Mouse (Mus musculus): ENCODE results near the gene Arid1b.

The Arid1b gene

DNA sequence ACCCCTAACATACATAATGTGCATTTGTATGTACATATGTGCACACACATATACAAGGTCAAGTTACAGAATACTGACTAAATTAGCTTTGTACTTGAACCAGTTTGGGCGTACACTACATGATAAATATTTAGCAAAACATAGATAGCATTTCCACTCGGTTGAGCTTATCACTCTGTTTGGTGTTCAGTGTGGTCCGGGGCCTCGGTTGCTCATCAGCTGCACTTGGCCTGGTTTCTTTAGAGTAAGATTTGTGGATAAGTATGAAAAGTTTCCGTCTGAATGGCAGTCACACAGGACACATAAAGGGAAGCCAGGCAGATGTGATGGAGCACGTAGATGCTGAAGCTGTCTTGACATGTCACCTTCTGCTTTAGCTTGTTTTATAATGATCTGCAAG, 202.4 kb downstream of the Arid1b start:
- no peak for DNase-seq

DNA sequence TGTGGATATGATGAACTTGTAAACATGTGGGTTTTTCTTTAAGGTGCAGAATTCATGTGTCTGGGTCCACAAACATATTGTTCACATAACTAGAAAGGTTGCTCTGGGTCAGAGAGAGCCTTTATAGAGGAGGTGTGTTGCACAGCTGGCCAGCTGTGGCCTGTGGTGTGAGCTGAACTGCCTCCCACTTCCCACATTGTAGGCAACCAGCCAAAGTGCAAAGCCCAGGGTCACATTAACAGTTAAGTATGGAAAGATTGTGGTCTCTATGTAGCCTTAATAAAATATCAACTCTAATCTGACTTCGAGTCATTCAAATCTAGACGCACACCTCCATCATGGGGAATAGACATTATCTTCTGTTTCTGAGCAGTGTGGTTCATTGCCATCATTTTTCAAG, 203.0 kb downstream of the Arid1b start:
- no peak for DNase-seq

DNA sequence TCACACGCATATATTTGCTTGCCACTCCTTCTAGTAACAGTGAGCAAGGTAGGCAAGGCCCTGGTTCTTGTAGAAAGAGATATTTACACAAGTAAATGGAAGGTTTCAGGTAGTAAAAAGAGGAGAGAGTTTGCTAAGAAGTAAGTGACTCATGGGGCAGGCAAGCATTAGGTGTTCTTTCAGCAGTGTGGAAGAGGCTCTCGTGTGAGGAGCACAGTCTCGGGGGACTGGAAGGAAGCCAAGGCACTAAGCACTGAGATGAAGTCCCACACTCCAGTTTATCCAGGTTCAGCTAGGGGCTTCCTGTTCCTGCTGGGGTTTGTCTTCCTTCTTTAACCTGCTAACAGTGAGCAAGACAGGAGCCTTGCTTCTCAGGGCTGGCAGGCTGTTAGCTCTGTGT, 203.6 kb downstream of the Arid1b start:
- no peak for DNase-seq

DNA sequence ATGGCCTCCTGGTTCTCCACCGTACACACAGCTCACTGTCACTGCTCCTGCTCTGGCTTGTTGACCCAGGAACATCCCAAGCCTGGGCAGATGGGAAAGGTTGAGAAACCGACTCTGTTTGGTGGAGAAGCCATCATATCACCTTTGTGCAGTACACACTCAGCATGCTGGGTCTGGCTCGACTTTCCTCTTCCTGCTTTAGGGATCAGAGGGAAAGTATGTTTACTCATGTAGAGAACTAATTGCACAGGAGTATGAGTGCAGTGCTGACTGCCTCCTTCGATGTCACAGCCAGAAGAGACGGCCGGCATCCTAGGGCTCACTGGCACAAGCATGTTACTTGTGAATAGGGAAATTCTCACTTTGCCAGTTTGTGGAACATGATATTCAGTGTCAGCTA, 204.1 kb downstream of the Arid1b start:
- DNase-seq, result no peak

DNA sequence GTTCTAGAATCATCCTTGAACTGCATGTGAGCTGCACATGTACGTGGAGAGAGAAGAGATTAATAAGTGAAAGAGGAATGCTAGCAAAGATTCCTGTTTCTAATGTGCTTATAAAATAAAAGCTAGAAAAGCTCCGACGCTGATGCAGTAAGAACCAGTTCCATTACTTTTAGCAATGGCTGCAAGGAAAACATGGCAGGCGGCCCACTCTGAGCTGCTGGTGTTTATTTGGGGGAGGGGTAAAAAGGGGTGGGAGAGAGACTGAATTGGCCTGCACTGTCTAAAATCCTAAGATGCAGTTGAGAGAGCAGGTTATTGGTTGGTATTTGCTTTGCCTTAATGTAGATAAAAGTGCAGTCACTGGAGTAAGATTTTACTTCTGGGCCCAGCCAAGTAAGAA, 204.7 kb downstream of the Arid1b start:
- no peak for DNase-seq

DNA sequence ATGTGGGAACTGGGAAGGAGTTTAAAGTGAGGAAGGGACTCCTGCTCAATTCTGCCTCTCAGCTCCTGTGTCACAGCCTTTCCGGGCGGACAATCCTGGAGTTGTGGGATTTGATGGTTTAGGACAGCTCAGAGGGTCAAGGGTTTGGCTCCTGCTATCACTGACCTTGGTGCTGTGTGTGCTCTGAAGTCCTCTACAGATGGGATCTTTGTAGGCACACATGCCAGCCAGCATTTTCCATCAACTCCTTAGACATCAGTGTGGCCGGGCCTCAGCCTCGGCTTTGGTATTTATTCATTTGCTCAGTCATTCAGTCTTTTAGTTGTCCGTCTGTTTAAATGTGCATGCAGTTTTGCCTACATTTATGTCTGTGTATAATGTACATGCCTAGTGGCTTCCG, 206.5 kb downstream of the Arid1b start:
- no peak for DNase-seq

DNA sequence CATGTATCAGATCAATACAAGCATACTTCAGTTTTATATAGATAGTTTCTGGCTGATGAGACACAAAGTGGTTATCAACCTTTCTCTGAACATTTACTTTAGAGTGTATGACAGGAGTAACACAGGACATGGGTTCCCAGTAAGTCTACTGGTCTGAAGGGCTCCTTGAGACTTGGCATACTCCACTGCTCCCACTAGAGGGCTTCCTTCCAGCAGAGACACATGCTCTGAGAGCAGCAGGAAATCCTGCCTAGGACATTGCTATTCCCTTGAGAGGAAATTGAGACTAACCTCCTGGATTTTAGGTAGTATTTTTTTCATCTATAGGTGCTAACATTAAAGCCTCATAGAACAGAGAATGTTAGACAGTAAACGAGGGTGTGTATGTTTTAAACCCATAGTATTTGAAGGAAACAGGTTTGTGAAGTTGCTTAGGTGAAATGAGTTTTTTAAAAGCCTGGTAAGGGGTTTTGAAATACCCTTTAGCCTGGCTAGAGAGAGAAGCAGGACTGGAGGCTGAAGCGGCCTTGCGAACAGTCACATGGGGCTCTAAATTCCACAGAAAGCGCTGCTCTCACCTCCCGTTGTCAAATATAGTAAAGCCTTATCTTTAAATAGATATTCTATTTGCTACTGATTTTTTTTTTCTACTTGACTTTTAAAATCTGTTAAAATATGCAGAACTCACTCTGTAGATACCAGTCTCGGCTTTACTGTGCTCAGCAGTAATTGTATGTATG, 207.9 kb downstream of the Arid1b start:
- peak in 1 of 2 experiments; percentile 38 for DNase-seq

DNA sequence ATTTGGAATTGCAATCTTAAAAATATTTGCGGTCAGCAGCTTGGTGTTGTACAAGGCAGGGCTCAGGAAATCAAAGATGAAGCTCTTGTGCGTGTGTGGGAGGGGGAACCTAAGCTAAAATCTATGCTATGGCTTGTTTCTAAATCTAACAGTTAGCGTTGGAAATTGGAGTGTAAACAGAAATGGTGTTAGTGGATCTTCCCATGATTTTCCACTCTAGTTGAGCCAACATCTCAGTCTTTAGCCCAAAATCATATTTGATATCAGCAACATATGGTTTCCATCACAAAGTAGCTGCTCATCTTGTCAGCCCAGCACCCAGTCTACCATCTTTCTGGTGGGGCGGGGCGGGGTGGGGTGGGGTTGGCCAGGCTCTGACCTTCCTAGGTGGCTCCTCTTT, 208.6 kb downstream of the Arid1b start:
- DNase-seq, result no peak

DNA sequence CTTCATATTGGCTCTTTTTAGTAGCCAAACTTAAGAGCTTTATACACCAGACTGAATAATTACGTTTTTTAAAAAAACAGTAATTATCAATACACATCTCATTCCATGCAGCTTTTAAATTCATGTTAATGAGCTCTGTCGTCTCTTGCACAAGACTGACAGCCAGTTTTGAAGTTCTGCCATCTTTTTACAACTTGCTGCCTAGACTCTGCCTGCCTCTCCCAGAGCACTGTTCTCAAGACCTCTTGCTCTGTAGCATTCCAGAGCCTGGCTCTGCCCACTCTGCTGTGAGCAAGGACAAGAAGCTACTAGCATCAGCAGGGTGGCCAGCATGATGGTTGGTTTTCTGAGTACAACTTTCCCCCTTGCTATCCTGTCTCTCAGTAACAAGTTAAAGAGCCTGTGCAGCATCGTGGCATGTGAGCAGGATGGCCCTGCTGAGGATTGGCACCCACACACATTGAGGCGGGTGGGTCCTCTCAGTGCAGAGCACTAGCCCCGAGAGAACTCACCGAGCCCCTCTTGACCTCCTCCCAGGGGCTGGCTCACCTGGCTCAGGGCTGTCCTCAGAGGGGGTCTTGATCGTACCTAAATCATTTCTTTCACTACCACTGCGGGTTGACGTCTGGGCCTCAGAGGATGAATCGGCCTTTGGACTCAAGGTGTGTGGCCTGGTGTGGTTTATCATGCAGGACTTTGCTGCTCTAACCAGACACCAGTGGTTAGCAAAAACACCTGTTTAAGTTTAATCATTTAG, 209.4 kb downstream of the Arid1b start:
- no peak for DNase-seq

DNA sequence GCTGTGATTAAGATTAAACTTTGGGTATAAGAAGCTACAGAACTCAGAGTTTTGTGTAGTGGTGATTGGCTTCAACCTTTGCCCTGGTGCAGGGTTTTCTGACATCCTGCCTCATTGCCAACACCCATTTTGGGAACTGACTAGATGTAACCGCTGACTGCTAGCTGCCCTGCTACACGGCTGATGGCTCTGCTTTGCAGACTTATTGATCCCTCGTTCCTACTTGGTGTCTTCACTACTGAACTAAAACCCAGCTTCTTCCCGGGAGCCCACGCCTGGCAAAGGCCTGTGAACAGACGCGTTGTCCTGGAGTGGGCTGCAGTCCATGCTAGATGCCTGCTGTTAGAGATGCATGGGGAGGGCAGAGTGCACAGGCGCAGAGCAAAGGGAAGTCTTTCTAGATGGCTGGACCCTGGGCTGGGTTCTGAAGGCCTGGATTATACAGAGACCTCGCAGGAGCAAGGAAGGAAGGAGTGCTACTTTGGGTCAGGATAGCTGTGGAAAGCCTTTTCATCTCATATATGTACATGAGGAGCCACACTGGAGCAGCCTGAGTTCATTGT, 210.1 kb downstream of the Arid1b start:
- DNase-seq, result no peak

DNA sequence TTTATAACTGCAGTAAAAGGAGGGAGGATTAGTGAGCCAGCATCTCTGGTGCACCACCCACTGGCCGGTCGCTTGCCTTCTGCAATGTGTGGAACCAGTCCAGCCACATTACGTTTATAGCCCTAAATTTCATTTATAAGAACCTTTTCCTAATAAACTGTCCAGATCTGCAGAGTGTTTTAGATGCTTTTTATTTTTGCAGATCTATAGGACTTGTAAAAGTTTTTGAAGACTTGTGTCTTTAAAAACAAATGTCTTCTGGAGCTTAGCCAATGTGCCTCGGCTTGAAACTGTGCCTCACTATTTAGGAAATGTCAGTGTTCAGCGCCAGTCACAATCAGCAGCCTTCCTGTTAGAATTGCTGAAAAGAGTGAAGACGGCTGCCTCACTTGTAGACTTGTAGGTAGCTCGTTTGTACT, 211.0 kb downstream of the Arid1b start:
- no peak for DNase-seq

DNA sequence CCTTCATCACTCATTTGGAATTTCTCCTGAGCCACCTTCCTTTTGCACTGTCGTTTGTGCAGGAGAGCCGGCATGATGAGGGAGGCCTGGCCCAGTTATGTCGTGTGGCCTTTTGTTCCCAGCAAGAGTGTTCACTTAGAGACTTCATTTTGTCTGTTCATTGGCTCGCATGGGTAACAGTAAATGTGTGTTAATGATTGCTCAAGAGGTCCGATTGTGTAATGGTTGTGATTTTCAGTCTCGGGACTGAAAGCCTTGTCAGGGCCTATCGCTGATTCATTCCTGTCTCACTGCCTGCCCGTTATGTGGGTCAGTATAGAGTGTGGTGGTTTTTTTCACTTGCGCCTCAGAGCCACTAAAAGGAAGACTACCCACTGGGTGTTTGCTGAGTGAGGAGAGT, 212.6 kb downstream of the Arid1b start:
- DNase-seq, result no peak

DNA sequence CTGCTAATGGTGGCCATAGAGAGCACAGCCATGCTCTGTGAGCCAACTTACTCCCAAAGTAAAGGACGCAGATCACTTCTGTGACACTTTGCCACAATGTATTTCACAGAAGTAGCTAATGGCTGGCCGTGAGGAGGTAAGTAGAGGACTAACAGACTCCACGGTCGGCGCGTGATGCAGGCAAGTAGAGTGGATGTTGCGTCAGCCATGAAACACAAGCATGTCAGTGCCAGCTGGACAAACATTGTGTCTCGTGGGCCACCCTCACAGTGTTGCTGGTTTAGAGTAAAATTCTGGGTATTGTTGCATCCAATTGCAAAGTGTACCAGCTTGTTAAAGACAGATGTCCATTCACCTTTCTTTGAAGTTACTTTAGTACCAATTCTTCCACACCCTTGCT, 213.7 kb downstream of the Arid1b start:
- DNase-seq, result no peak

DNA sequence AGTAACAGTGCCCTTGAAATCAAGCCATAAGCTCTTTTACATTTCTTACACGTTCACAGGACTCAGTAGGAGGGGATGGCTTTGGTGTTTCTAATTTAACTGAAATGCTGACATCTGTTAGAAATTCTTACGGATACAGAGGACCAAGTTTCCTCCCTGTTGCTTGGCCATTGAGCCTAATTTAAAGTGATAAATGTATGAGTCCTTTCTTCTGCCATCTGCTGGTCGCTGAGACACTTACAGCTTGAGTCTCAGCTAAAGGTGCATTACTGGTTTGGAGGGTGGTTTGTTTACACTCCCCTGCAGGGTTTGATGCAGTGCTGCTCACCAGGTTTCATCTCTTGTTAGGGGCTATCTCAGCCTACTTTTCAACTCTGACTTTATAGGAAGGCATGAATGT, 214.2 kb downstream of the Arid1b start:
- no peak for DNase-seq

DNA sequence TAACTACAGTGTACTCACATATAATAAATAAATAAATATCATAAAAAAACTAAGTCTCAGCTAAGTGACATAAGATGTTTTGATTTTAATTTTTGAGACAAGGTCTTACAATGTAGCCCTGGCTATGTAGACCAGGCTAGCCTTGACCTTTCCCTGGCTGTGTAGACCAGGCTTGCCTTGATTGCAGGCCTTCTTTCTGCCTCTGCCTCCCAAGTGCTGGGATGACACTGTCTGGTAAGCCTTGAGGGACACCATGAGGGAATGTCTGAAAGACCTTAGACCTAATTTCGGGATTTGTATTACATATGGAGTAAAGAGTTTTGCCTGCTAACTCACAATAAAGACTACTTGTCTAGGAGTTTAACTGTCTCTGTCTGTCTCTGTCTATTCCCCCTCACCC, 214.9 kb downstream of the Arid1b start:
- no peak for DNase-seq

DNA sequence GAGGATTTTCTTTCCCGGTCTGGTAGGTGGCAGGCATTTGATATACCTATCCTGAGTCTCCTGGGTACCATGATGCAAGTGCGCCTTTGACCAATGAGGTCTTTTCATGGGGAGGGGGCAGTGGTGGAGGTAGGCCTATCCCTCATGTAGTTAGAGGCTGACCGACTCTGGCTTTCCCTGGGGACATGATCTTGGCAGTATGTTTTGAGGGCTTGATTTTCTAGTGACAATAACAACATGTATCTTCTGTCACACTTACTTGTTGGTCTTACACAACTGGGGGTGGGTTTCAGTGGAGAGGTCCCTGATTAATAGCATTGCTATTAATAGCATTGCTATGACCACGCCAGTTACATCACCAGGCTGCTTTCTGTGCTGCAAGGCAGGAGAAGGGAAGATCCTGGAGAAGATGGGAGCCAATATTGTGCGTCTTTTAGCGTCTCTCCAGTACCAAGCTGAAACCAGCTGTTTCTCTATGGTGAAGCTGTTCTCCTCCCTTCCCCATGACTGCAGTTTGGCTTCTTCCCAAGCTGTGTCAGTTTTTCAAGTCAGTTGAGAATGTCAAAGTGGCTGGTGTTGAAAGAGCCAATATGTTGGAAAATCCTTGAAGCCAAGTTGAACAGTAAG, 216.1 kb downstream of the Arid1b start:
- DNase-seq, result no peak

DNA sequence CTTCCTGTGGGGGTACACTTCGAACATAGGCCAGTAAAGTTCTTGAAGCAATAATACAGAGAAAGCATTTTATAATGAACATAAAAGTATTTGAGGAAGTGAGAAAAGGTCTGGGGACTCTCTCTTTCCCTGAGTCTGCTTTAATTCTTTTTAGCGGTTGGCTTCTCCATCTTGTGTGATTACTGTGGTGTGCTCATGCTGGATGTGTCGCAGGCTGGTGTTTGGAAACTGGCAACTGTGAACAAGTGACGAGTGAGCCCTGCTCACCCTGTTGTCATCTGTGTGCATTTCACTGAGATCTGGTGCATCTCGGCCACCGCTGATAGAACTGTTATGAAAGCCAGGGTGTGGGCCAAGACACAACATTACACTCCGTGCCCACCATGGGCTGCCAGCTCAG, 216.8 kb downstream of the Arid1b start:
- no peak for DNase-seq

DNA sequence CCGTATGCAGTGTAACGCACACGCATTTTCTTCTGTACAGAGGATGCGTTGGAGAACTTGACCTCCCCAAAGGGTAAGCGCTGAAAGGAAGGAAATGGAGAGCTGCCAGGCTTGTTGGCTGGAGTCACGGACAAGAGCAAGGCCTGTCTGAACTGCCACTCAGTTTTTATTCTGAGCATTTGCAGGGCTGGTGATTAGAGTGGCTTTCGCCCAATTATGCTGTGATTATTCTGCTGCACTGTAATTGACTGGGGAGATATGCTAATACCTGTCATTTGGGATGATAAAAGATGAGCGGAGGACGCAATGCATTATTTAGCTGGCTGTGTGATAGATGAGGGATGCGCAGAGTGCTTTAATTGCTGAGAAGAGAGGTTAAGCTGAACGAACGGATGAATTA, 218.0 kb downstream of the Arid1b start:
- no peak for DNase-seq

DNA sequence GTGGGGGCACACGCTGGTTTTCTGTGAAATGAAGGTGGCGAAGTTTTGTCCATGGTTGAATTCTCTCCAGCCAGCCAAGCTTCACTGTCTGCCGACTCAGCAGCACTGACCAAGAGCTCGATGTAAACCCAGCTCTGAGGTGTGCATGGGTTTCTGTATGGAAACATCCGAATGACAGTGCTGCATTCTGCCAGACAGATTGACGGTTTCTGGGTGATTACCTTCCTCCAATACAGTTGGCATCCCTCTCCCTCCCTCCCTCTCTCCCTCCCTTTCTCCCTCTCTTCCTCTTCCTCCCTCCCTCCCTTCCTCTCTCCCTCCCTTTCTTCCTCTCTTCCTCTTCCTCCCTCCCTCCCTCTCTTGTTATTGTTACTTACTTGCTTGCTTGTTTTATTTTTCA, 219.3 kb downstream of the Arid1b start:
- no peak for DNase-seq

DNA sequence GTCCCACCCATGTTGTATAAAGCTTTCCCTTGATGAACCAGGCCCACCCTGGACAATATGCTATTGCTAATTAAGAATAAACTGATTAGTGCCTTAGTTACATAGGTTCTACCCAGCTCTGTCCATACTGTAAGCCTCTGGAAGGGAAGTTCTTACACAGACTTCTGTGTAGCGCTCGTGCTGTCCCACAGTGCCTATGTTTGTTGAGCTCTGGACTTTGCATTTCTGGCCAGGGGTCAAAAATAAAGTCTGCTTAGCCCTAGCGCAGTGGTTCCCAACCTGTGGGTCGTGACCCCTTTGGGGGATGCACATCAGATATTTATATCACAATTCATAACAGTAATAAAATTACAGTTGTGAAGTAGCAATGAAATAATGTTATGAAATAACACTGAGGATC, 221.2 kb downstream of the Arid1b start:
- DNase-seq, result no peak

DNA sequence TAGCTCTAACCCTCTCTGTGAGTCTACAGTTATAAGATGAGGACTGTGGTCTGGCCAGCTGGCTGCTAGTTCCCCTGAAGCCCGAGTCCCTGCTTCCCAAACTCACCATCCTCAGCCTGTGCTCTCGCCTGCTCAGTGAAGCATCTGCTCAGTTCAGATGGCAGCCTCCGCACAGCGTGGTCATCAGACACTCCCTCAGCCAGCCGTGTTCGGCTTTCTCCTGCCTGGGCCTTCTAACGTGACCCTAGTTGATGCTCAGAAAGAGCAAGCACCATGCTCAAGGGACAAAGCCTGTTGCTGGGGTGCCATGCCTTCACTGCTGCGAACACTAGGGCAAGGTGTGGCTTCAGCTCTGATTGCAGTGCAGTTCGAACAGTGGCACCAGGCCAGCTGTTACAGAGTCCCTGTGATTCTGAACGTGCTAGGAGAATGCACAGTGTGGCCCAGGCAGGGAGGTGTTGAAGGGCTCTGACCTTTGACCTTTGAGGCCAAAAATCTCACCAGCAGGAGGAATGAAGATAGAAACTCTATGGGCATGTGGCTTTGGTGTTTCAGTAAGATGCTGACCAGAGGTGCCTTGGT, 222.9 kb downstream of the Arid1b start:
- DNase-seq, result no peak

DNA sequence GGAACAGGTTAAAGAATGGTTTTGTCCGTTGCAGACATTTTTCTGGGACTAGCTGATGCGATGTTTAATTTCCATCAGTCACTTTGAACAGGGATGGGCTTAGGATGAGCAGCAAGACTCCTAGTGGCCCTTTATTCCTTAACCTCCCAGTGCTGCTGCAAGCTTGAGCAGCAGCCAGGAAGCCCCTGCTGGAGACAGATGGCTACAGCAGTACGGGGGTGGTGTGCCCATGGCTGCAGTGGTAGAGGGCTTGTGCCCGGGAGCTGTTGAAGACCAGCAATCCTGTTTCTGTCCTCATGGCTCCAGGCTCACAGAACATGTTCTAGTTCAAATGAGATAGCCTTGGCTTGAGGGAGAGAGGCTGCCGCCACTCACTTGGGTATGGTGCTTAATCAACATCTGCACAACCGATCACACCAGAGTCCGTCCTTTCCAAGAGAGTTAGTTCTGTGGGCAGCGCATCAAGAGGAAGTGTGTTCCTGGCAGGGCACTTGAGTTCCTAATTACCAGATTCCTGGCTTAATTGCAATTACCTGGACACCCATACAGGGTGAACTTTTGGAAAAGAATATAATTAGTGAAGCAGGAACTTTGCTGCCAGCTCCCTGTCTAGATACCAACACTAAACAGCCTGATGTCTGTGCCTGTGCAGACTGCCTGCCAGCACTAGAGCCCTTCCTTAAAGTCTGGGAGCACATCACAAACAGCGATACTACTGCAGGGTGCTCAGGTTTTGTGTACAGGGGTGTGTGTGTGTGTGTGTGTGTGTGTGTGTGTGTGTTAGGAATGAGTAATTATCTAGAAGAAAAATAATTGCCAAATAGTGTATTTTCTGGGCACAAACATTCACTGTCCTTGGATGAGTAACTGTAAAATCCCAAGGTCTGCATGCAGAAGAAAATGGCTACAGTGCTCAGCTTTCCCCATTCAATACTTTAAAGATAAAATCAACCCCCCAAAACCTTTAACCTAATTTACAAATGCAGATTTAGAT, 224.0 kb downstream of the Arid1b start:
- DNase-seq, result no peak

All from thymus, adult 18-20 months (tissue).